Mouse (Mus musculus): Measurements from ENCODE around the gene Epas1.
A peak's percentile ranks its signal among the peaks of the same experiment; 100 is the strongest.

The Epas1 gene

DNA sequence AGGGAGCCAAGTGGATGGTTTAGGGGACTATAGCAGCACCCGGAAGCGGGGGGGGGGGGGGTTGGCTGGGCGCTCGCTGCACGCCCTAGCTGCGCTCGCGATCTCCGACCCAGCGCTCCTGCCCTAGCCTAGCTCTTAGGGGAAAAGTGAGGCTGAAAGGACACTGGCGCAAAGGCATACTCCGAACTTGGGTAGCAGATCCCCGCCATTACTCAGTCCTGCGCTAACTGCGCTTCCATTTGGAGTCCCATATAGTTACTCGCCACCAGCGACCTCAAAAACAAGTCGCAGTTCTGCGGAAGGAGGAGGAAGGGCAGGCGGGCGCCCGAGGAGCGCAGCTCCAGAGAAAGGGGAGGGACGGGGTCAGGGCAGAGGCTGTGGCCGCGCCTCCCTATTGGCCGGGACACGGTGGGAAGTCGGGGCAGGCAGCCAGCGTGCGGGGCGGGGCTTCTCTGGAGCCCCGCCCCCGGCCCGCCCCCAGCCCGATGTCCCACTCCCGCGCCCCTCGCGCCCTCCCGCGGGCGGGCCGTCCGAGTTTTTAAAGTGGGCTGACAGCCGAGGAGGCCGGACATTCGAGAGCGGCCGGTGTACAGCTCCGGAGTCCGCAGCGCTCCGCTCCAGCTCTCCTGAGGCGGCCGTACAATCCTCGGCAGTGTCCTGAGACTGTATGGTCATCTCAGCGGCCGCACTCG lies at the start of gene Epas1:
Gene Epas1 (plus strand): TSS at position 571 of the 692 bp plus-strand sequence.
- DNase-seq, result peak; percentile 94

- DNase-seq, result peak; percentile 21
Observed at GRCm38 (mm10) chr17:86705236-86705635, 48.3 kb upstream of the Epas1 start.

DNA sequence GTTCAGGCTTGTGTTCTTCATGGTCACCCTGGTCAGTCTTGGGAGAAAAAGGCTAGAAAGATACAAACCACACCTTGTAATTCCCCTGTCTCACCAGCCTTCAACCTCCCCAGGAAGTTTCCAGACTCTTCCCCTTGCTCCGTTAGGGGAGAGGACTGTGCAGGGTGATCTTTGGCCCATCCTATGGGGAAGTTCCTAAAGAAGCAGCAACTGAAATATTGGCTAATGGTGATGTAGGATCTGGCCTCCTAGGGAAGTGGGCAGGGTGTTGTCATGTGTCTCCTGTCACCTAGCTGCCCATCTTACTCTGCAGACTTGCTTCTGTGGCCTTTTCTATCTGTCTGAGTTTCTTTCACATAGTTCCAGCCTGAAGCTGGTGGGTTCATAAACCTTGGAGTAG lies 47.0 kb upstream of the Epas1 start:
- DNase-seq, result no peak

GRCm38 (mm10) chr17:86709803-86710202 lies 43.7 kb upstream of the Epas1 start:
- DNase-seq, result no peak

GRCm38 (mm10) chr17:86710379-86710778 lies 43.1 kb upstream of the Epas1 start:
- DNase-seq, result peak; percentile 34

- DNase-seq, result peak; percentile 30
Observed at GRCm38 (mm10) chr17:86711949-86712348, 41.6 kb upstream of the Epas1 start.

GRCm38 (mm10) chr17:86712601-86713000 lies 40.9 kb upstream of the Epas1 start:
- peak; percentile 12 for DNase-seq

GRCm38 (mm10) chr17:86713591-86713990 lies 39.9 kb upstream of the Epas1 start:
- peak; percentile 78 for DNase-seq

GRCm38 (mm10) chr17:86724786-86725415 lies 28.6 kb upstream of the Epas1 start:
- DNase-seq, result no peak

DNA sequence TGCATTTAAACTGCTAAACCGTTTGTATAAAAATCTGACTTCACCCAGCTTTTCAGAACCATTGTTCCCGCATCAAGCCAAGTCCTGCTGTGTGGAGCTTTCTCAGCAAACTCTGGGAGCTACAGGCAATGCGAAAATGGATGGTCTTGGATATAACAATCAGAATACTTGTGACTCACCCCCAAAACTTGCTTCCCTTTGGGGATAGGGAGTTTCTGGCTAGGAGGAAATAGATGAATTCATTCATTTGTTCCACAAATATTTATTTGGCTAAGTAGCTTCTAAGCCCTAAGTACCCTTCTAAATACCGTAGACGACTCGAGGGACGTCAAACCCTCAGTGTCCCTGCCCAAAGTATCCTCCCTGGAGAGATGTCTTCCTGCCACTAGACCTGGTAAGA lies 27.0 kb upstream of the Epas1 start:
- no peak for DNase-seq

GRCm38 (mm10) chr17:86727031-86727430 lies 26.5 kb upstream of the Epas1 start:
- DNase-seq, result no peak

DNA sequence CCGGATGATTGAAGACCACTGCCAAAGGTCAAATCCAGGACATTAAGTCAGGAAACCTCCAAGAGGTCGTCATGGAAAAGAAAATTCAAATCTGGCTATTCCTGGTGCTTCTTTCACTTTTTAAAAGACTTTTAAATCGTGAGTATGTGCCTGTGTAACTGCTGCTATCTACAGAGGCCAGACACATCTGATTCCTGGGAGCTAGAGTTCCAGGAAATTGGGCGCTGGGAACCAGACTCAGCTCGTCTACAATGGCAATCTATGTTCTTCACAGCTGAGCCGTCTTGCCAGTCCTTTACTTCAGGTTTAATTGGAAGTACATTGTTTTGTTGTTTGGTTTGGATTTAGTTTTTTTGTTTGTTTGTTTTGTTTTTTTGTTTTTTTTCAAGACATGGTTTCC lies 22.2 kb upstream of the Epas1 start:
- no peak for DNase-seq

GRCm38 (mm10) chr17:86732024-86732423 lies 21.5 kb upstream of the Epas1 start:
- DNase-seq, result peak; percentile 97

DNA sequence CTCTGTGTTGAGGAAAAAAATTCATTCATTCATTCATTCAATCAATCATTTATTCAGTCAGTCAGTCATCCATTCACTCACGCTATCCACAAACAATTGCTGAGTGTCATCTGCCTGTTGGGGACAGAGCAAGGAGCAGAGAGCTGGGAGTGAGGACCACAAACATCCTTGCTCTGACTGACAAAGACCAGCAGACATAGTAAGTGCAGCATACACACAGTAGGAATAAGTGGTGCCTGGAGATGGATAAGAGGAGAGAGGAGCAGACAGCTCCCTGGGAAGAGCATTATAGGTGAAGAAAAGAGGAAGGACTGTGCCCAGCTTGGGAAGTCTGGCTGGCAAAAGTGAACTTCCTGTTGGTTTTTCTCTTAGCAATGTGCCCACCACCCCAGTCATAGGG lies 21.0 kb upstream of the Epas1 start:
- DNase-seq, result no peak

- DNase-seq, result peak; percentile 79
Observed at GRCm38 (mm10) chr17:86733644-86734043, 19.9 kb upstream of the Epas1 start.

GRCm38 (mm10) chr17:86738477-86738876 lies 15.0 kb upstream of the Epas1 start:
- DNase-seq, result no peak

- no peak for DNase-seq
Observed at GRCm38 (mm10) chr17:86743351-86743941, 10.1 kb upstream of the Epas1 start.

DNA sequence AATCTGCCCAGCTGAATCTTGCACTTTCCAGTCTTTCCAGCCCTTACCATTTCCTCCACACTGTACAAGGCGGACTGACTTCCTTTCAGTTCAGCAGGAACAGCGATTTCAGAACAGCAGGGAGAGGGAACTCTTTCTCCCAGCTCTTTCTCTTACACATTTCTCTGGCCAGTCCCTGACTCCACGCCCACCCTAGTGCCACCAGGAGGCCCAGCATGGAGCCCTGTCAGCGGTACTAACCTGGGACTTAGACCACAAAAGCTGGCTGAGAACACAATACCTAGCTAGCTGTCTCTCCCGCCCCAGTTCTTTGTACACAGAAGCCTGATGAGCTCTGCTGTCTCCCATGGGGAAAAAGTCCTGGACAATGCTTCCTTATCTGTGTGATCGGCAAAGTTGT lies 8.6 kb upstream of the Epas1 start:
- no peak for DNase-seq

- DNase-seq, result no peak
Observed at GRCm38 (mm10) chr17:86751373-86751871, 2.1 kb upstream of the Epas1 start.

DNA sequence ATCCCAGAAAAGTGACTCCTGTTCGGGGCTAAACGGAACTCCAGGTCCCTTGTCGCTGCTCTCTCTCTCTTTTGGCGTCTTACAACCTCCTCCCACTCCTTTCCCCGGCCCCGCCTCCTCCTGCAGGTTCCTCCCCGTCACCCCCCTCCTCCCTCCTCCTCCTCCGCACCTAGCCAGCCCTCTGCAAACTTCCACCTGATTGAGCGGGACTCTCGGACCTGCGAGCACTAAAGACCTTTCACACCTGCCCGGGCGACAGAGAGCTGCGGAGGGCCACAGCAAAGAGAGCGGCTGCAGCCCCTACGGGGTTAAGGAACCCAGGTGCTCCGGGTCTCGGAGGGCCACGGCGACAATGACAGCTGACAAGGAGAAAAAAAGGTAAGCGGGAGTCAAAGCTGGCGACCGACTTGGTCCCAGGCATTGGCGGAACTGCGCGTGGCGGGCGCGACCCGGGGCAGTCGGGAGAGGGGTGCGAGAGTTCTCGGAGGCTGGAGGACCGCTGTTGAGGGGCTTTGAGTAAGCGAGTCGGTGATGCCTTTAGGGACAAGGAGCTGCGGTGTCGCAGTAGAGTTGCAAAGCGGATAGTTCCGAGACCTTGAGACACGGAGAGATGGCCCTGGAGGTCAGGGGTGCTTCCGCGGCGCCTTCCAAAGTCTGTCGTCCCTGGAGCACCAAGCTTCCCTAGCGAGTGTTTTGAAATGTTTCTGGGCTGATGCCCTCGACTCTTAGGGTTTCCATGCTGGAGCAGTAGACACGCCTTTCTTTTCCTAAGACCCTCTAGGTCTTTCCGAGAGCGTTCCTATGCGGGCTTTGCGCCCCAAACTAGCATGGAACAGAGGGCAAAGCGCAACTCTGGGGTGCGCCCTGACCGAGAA lies 668 bp downstream of the Epas1 start:
- DNase-seq, result peak; percentile 90

GRCm38 (mm10) chr17:86754806-86755571 lies 1.5 kb downstream of the Epas1 start:
- DNase-seq, result no peak

DNA sequence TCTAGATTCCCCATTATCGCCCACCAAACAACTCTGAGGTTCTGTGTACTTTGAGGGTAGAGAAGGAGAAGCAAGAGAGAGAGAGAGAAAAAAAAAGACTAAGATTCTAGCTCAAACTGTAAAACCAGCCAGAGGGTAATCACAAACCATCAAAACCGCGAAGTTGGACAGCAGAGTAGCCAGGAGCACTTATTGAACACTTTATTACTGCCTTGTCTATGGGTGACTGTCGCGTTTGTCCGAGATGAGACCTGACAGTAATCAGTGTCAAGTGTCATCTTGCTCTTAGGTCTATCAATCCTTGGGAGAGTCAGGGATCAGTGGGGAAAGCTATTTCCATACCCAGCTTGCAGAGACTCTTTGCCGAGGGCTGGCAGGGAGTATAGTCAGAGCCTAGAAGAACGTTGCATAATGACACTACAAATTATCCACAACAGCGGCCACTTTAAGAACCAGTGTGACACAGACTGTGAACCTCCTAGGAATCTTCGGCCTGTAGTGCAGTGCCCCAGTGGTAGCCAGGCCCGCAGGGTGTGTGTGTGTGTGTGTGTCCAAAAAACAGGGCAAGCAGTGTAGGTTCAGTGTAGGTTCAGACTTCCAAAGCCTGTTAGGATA lies 2.2 kb downstream of the Epas1 start:
- no peak for DNase-seq

Data from lung, postnatal 36 days (tissue).